In genomic region chr4:129188803-129189541, GRCm38 (mm10) we compare ENCODE assay signal across 9 mouse cellular contexts. TPM values are rescaled to one million over a fixed set of nuclear protein-coding genes. Genes with fewer than 3 reads are reported as not detected.
DNase-seq lines count a peak whose midpoint lies in the region; ATAC-seq and TF ChIP-seq lines count a peak whose summit lies in the region.
"Had no signal": no experiment of that assay in that cellular context is flagged by ENCODE, and none has a peak within 500 bp of the region (broad histone marks: within the 10 kb centered on the region; RNA-seq: fewer than 3 reads in every experiment).

No protein-coding gene starts in this region.

- under 1% methylated on average over 52 of the region's 74 CpGs for WGBS in neural tube, embryonic 11.5 days
- under 1% methylated on average over 57 of the region's 74 CpGs for WGBS in kidney, embryonic 16.5 days
- WGBS in liver, embryonic 14.5 days (ENCODE audit: insufficient replicate concordance), result under 1% methylated on average over 63 of the region's 74 CpGs
- under 1% methylated on average over 57 of the region's 74 CpGs for WGBS in neural tube, embryonic 14.5 days

- peak overlapping the region; percentile 86 for H3K9ac ChIP-seq in neural tube, embryonic 11.5 days (ENCODE audit: low read length)
- H3K9ac ChIP-seq in kidney, embryonic 16.5 days (replicated peaks; ENCODE audit: low read length), result peak overlapping the region; percentile 91
- peak overlapping the region; percentile 76 for H3K9ac ChIP-seq in liver, embryonic 14.5 days (replicated peaks)
- H3K9ac ChIP-seq in neural tube, embryonic 14.5 days (replicated peaks; ENCODE audit: low read depth, low read length), result peak overlapping the region; percentile 78

- H3K9me3 ChIP-seq in neural tube, embryonic 11.5 days (ENCODE audit: control insufficient read depth, low read length), result no peaks in the 10 kb centered on the region
- H3K9me3 ChIP-seq in kidney, embryonic 16.5 days (ENCODE audit: low read length), result no peaks in the 10 kb centered on the region
- no peaks in the 10 kb centered on the region for H3K9me3 ChIP-seq in liver, embryonic 14.5 days (ENCODE audit: control insufficient read depth, low read length)
- no peaks in the 10 kb centered on the region for H3K9me3 ChIP-seq in neural tube, embryonic 14.5 days (ENCODE audit: control insufficient read depth, low read length)

- no peak; the same call in none of the 2 replicates for TF ChIP-seq POLR2A in testis, adult 2 months (IDR thresholded peaks at IDR 0.05; ENCODE audit: control insufficient read depth, low read depth, low read length)

- H3K36me3 ChIP-seq in neural tube, embryonic 11.5 days (ENCODE audit: control insufficient read depth, insufficient read depth, low read length), result no peaks in the 10 kb centered on the region
- H3K36me3 ChIP-seq in kidney, embryonic 16.5 days (ENCODE audit: insufficient read depth, low read length), result 0 out of 2 replicates have a peak, but pooled peaks cover 5% of the 10 kb centered on the region
- peaks cover 7% of the 10 kb centered on the region for H3K36me3 ChIP-seq in liver, embryonic 14.5 days (replicated peaks; ENCODE audit: control insufficient read depth, insufficient read depth, low read depth)
- no peaks in the 10 kb centered on the region for H3K36me3 ChIP-seq in neural tube, embryonic 14.5 days (ENCODE audit: control insufficient read depth, insufficient read depth, low read length)
- no peaks in the 10 kb centered on the region; the same call in 1 of the 2 replicates for H3K36me3 ChIP-seq in testis, adult 2 months (ENCODE audit: control insufficient read depth, insufficient read depth, low read length)

- peak overlapping the region; percentile 71 for H3K4me2 ChIP-seq in neural tube, embryonic 11.5 days (ENCODE audit: low read depth)
- H3K4me2 ChIP-seq in kidney, embryonic 16.5 days (replicated peaks; ENCODE audit: low read depth, low read length), result peak overlapping the region; percentile 70
- H3K4me2 ChIP-seq in liver, embryonic 14.5 days (ENCODE audit: low read depth), result peak overlapping the region; percentile 84
- peak overlapping the region; percentile 51 for H3K4me2 ChIP-seq in neural tube, embryonic 14.5 days (ENCODE audit: low read depth, low read length)

- no peak for TF ChIP-seq EP300 in liver, embryonic 14.5 days (IDR thresholded peaks at IDR 0.05; ENCODE audit: low read depth)

- ATAC-seq in neural tube, embryonic 11.5 days (ENCODE audit: insufficient read depth, low FRiP score, low TSS enrichment), result peak; percentile 46
- peak; percentile 77 for ATAC-seq in kidney, embryonic 16.5 days (ENCODE audit: low FRiP score, low TSS enrichment)
- ATAC-seq in liver, embryonic 14.5 days (ENCODE audit: insufficient read depth), result peak; percentile 50
- peak; percentile 34 for ATAC-seq in neural tube, embryonic 14.5 days (ENCODE audit: low read depth)

- peak overlapping the region; percentile 81 for H3K4me3 ChIP-seq in neural tube, embryonic 11.5 days (ENCODE audit: low read depth, low read length)
- peak overlapping the region; percentile 84 for H3K4me3 ChIP-seq in kidney, embryonic 16.5 days (ENCODE audit: low read length)
- H3K4me3 ChIP-seq in liver, embryonic 14.5 days (ENCODE audit: insufficient read depth in 1 of 2, low read depth in 2 of 2, low read length in 2 of 2), result peak overlapping the region; percentile 74 to 94
- H3K4me3 ChIP-seq in neural tube, embryonic 14.5 days (ENCODE audit: low read depth, low read length), result peak overlapping the region; percentile 65
- peak overlapping the region; percentile 100 for H3K4me3 ChIP-seq in testis, adult 2 months (ENCODE audit: control insufficient read depth, low read depth, low read length)

- peak overlapping the region; percentile 85 for H3K27ac ChIP-seq in neural tube, embryonic 11.5 days (ENCODE audit: low read depth, low read length)
- peak overlapping the region; percentile 93 for H3K27ac ChIP-seq in kidney, embryonic 16.5 days (ENCODE audit: low read length)
- peak overlapping the region; percentile 50 for H3K27ac ChIP-seq in liver, embryonic 14.5 days
- H3K27ac ChIP-seq in neural tube, embryonic 14.5 days (ENCODE audit: low read depth, low read length), result peak overlapping the region; percentile 90
- peak overlapping the region; percentile 98 for H3K27ac ChIP-seq in testis, adult 2 months (ENCODE audit: control insufficient read depth, insufficient read depth, low read depth, low read length)

- DNase-seq in neural tube, embryonic 11.5 days (ENCODE audit: low spot score), result no peak
- DNase-seq in neural tube, embryonic 10.5 days (ENCODE audit: extremely low spot score, low spot score), result no peak
- peak; percentile 28 to 54 for DNase-seq in cerebellum, postnatal 4 days (ENCODE audit: low spot score in 2 of 2)
- DNase-seq in heart, adult 8-10 months (ENCODE audit: low spot score), result peak; percentile 19
- peak in 2 of 3 experiments; percentile 32 to 46 for DNase-seq in liver, embryonic 14.5 days (ENCODE audit: low read depth in 3 of 3, low spot score in 3 of 3)

- peaks cover 10% of the 10 kb centered on the region; the same call in 1 of the 2 replicates for H3K4me1 ChIP-seq in neural tube, embryonic 11.5 days (ENCODE audit: control insufficient read depth, insufficient read depth, low read length)
- peaks cover 31% of the 10 kb centered on the region for H3K4me1 ChIP-seq in kidney, embryonic 16.5 days (ENCODE audit: insufficient read depth, low read length)
- H3K4me1 ChIP-seq in liver, embryonic 14.5 days (replicated peaks; ENCODE audit: control insufficient read depth in 2 of 2, insufficient read depth in 2 of 2, low read length in 1 of 2), result peaks cover 16 to 21% of the 10 kb centered on the region in 2 experiments
- H3K4me1 ChIP-seq in neural tube, embryonic 14.5 days (ENCODE audit: control insufficient read depth, insufficient read depth, low read length), result peaks cover 10% of the 10 kb centered on the region
- H3K4me1 ChIP-seq in testis, adult 2 months (ENCODE audit: control insufficient read depth, insufficient read depth, low read length), result peaks cover 8% of the 10 kb centered on the region

- 0 out of 2 replicates have a peak, but pooled peaks have one; percentile 7 for TF ChIP-seq CTCF in liver, embryonic 14.5 days (IDR thresholded peaks at IDR 0.05; ENCODE audit: low read depth)
- TF ChIP-seq CTCF in testis, adult 2 months (IDR thresholded peaks at IDR 0.05; ENCODE audit: control insufficient read depth, insufficient read depth, insufficient replicate concordance, low read depth, low read length), result no peak

- H3K27me3 ChIP-seq in neural tube, embryonic 11.5 days (ENCODE audit: control insufficient read depth, insufficient read depth, low read length), result no peaks in the 10 kb centered on the region
- H3K27me3 ChIP-seq in kidney, embryonic 16.5 days (ENCODE audit: insufficient read depth, low read length), result no peaks in the 10 kb centered on the region
- H3K27me3 ChIP-seq in liver, embryonic 14.5 days (ENCODE audit: control insufficient read depth, insufficient read depth, low read length), result no peaks in the 10 kb centered on the region
- H3K27me3 ChIP-seq in neural tube, embryonic 14.5 days (ENCODE audit: control insufficient read depth, insufficient read depth, low read length), result 0 out of 2 replicates have a peak, but pooled peaks cover 2% of the 10 kb centered on the region
- H3K27me3 ChIP-seq in testis, adult 2 months (ENCODE audit: control insufficient read depth, insufficient read depth, low read length), result no peaks in the 10 kb centered on the region

RNA-seq across cellular contexts. Expression of gene S100pbp, which starts 0.6 kb away (rescaled TPM):
- polyA plus RNA-seq in neural tube, embryonic 11.5 days (2014; fragmentation: Nextera tagmentation; extraction: Ambion mirVana), result 21.3 and 21.5 TPM in 2 replicates
- total RNA-seq in heart, adult 8-10 months (2022), result 10 to 100 TPM in 3 of 4 experiments, 1 to 10 TPM in 1; 8.2 to 15.2 (median 12.1) TPM
- 23.2 and 25.6 TPM in 2 replicates for polyA plus RNA-seq in kidney, embryonic 16.5 days (2015; fragmentation: Nextera tagmentation; extraction: Ambion mirVana)
- 12.2 and 12.5 TPM in 2 replicates for polyA plus RNA-seq in liver, embryonic 14.5 days (2012; rRNA removed)
- 4.5 and 4.8 TPM in 2 replicates for polyA plus RNA-seq in liver, embryonic 14.5 days (2014; fragmentation: Nextera tagmentation; extraction: Ambion mirVana)
- polyA plus RNA-seq in neural tube, embryonic 14.5 days (2014; fragmentation: Nextera tagmentation; extraction: Ambion mirVana), result 18.3 and 19.8 TPM in 2 replicates
- 26.8 and 34.6 TPM in 2 replicates for polyA plus RNA-seq in testis, adult 2 months (2012; rRNA removed)

RNA-seq across cellular contexts. Expression of gene Yars, which starts 0.6 kb away (rescaled TPM):
- polyA plus RNA-seq in neural tube, embryonic 11.5 days (2014; fragmentation: Nextera tagmentation; extraction: Ambion mirVana), result 103 and 115 TPM in 2 replicates
- 10 to 100 TPM; 24.9 to 35.0 (median 29.2) TPM for total RNA-seq in heart, adult 8-10 months (2022)
- 85.0 and 89.6 TPM in 2 replicates for polyA plus RNA-seq in kidney, embryonic 16.5 days (2015; fragmentation: Nextera tagmentation; extraction: Ambion mirVana)
- polyA plus RNA-seq in liver, embryonic 14.5 days (2012; rRNA removed), result 17.3 and 28.7 TPM in 2 replicates
- 53.2 and 59.8 TPM in 2 replicates for polyA plus RNA-seq in liver, embryonic 14.5 days (2014; fragmentation: Nextera tagmentation; extraction: Ambion mirVana)
- 130 and 134 TPM in 2 replicates for polyA plus RNA-seq in neural tube, embryonic 14.5 days (2014; fragmentation: Nextera tagmentation; extraction: Ambion mirVana)
- 9.5 and 11.9 TPM in 2 replicates for polyA plus RNA-seq in testis, adult 2 months (2012; rRNA removed)

RNA-seq across cellular contexts. Expression of gene Fndc5, which starts 52.2 kb away (rescaled TPM):
- 23.5 and 26.2 TPM in 2 replicates for polyA plus RNA-seq in neural tube, embryonic 11.5 days (2014; fragmentation: Nextera tagmentation; extraction: Ambion mirVana)
- total RNA-seq in heart, adult 8-10 months (2022), result 100 to 1,000 TPM; 334 to 410 (median 360) TPM
- polyA plus RNA-seq in kidney, embryonic 16.5 days (2015; fragmentation: Nextera tagmentation; extraction: Ambion mirVana), result 3.0 and 3.4 TPM in 2 replicates
- polyA plus RNA-seq in liver, embryonic 14.5 days (2012; rRNA removed), result 0.36 and 0.56 TPM in 2 replicates
- 0.30 and 0.99 TPM in 2 replicates for polyA plus RNA-seq in liver, embryonic 14.5 days (2014; fragmentation: Nextera tagmentation; extraction: Ambion mirVana)
- polyA plus RNA-seq in neural tube, embryonic 14.5 days (2014; fragmentation: Nextera tagmentation; extraction: Ambion mirVana), result 27.4 and 32.4 TPM in 2 replicates
- 9.1 and 11.0 TPM in 2 replicates for polyA plus RNA-seq in testis, adult 2 months (2012; rRNA removed)
- total RNA-seq: common myeloid progenitor, adult 5-6 weeks had no signal

Comparison
In these comparisons a context has a peak if more than half of its experiments do, and no peak if none do; other contexts are left out.
1. DNase-seq: peak in cerebellum, postnatal 4 days (2 of 2), heart, adult 8-10 months (single experiment) and liver, embryonic 14.5 days (2 of 3); none in neural tube, embryonic 11.5 days (single experiment) and neural tube, embryonic 10.5 days (single experiment).
2. Peak in every context shown above with its lines, with median percentiles within 50 percentile points of each other: ATAC-seq, H3K27ac ChIP-seq, H3K4me2 ChIP-seq, H3K4me3 ChIP-seq and H3K9ac ChIP-seq.